Mouse (Mus musculus) liver, adult 2 months (tissue): ENCODE results near the gene Lgals12.

Experiments
- CTCF ChIP-seq: fragments of 200-500 bp; IDR thresholded peaks from 2 replicates; pipeline ENCODE4 v1.5.1; 2011; ENCODE audit warnings: low read depth, low read length, control low read depth
- POLR2A ChIP-seq: fragments of 200-500 bp; IDR thresholded peaks from 2 replicates; pipeline ENCODE4 v1.6.1; 2011; ENCODE audit warnings: low read length, control low read depth; ENCODE audit not compliant: insufficient read depth; ENCODE audit errors: extremely low read depth

DNA sequence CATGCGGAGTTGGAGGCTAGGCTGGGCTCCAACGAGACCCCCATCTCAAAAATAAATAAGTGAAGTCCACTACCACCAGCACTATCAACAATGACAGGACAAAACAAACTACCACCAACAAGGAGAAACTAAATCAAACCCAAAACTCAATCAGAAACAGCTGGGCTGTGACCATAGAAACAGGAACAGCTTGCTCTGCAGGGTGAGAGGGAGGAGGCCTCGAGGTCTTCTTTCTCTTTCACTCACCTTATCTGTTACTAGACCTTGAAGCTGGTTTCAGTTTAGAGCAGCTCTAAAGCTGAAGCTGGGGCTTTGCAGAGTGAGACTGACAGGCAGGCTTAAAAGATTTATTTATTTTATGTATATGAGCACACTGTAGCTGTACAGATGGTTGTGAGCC lies 45.5 kb downstream of the Lgals12 start:
- TF ChIP-seq CTCF (no peak), POLR2A (no peak)
